Mouse (Mus musculus) liver, embryonic 12.5 days (tissue): ENCODE results near the gene Iscu. TPM values are rescaled to one million over a fixed set of nuclear protein-coding genes. Genes with fewer than 3 reads are reported as not detected.
"Not testable (repeated sequence)": the region's sequence is repeated elsewhere in the genome, so short reads cannot be mapped to it uniquely, and the experiment has no call there.

ENCODE experiments used
- ATAC-seq: fragments of 200-750 bp; cut with Nextera tagmentation; 2 replicates; pipeline ENCODE4 v1.8.0; 2017; ENCODE audit warnings: moderate number of reproducible peaks, mild to moderate bottlenecking, moderate library complexity
- H3K27ac ChIP-seq: fragments of 300-500 bp; sonication (generic); 2 replicates; pipeline ENCODE4 v1.5.1; 2016; ENCODE audit warnings: mild to moderate bottlenecking
- H3K27me3 ChIP-seq: fragments of 300-500 bp; sonication (generic); replicated peaks from 2 replicates; pipeline ENCODE4 v1.6.1; 2016; ENCODE audit warnings: mild to moderate bottlenecking, moderate library complexity
- H3K36me3 ChIP-seq: fragments of 300-500 bp; sonication (generic); 2 replicates; pipeline ENCODE4 v1.6.1; 2016; ENCODE audit warnings: mild to moderate bottlenecking, moderate library complexity
- H3K4me1 ChIP-seq: fragments of 300-500 bp; sonication (generic); 2 replicates; pipeline ENCODE4 v1.6.1; 2016
- H3K4me2 ChIP-seq: fragments of 300-500 bp; sonication (generic); 2 replicates; pipeline ENCODE4 v1.6.1; 2016; ENCODE audit warnings: mild to moderate bottlenecking, moderate library complexity
- H3K4me3 ChIP-seq: fragments of 300-500 bp; sonication (generic); 2 replicates; pipeline ENCODE4 v1.5.1; 2016; ENCODE audit warnings: mild to moderate bottlenecking, moderate library complexity
- H3K9ac ChIP-seq: fragments of 300-500 bp; sonication (generic); 2 replicates; pipeline ENCODE4 v1.6.1; 2016; ENCODE audit warnings: mild to moderate bottlenecking, moderate library complexity
- H3K9me3 ChIP-seq: fragments of 300-500 bp; sonication (generic); replicated peaks from 2 replicates; pipeline ENCODE4 v1.6.1; 2016; ENCODE audit warnings: mild to moderate bottlenecking, moderate library complexity
- WGBS: fragments of 180-500 bp; shearing (Covaris S2); methylation state at CpG from one replicate; pipeline ENCODE4 v1.1.7; 2016; ENCODE audit not compliant: insufficient replicate concordance; 5-methylcytosine and 5-hydroxymethylcytosine counted together
- polyA plus RNA-seq: library from polyadenylated mRNA; unstranded; fragments of >200 nt; fragmentation: Nextera tagmentation; extraction: Ambion mirVana; gene quantifications from 2 replicates; pipeline ENCODE4 v1.2.1, GENCODE M21; 2016

Gene Iscu
- polyA plus RNA-seq, 1 experiment from 2014 or later: 112 TPM

DNA sequence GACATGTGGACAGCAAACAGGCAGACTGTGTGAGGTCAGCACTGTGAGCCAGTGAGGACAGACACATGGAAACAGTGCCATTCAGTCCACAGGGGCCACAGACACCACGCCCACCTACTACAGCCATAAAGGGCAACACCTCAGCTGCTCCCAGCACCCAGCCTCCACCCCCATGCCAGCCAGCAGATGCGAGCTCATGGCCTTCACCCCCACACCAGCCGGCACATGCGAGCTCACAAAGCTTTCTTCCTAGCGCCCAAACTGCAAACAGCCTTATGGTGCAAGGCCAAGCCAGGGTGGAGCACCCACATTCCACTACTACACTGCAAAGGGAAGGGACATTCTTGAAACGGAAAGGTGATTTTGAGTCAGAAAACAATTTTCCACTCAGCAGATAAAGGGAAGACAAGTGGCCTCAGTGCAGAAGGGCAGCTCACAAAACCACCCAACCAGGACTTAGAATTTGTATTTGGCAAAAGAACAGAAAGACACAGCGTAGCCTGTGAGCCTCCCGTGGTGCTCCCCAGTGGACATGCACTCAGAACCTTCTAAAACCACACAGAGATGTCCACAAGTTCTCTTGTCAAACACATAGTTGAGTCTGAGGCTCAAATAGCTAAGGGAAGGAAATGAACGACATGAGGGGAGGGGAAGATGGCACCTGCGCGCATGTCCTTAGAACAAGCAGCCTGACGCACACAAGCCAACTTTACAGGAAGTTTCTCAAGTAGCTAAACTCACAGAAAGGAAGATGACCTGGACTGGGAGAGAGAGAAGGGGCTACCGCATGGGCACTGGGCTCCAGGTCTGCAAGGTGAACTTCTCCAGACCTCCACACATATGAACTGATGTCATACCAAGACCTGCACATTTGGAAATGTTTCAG lies 6.7 kb upstream of the Iscu start:
- no peak for ATAC-seq

GRCm38 (mm10) chr5:113768806-113769205 lies 3.7 kb upstream of the Iscu start:
- H3K27me3 ChIP-seq: no peaks in the 10 kb centered on the region
- no peak overlapping the region for H3K4me3 ChIP-seq
- WGBS: 88% methylated on average over 8 of the region's 8 CpGs
- no peak overlapping the region for H3K4me2 ChIP-seq
- H3K27ac ChIP-seq: no peak overlapping the region
- H3K9ac ChIP-seq: no peak overlapping the region
- no peak for ATAC-seq
- H3K9me3 ChIP-seq: no peaks in the 10 kb centered on the region
- H3K4me1 ChIP-seq: peaks cover 41% of the 10 kb centered on the region
- H3K36me3 ChIP-seq: peaks cover 55% of the 10 kb centered on the region

More for the DNA sequence above, 6.7 kb upstream of the Iscu start:
- H3K4me1 ChIP-seq: peaks cover 26% of the 10 kb centered on the region
- no peaks in the 10 kb centered on the region for H3K9me3 ChIP-seq
- no peak overlapping the region for H3K4me2 ChIP-seq
- H3K9ac ChIP-seq: no peak overlapping the region
- no peak overlapping the region for H3K27ac ChIP-seq
- no peak overlapping the region for H3K4me3 ChIP-seq
- peaks cover 85% of the 10 kb centered on the region for H3K36me3 ChIP-seq
- H3K27me3 ChIP-seq: no peaks in the 10 kb centered on the region
- 79% methylated on average over 13 of the region's 13 CpGs for WGBS

DNA sequence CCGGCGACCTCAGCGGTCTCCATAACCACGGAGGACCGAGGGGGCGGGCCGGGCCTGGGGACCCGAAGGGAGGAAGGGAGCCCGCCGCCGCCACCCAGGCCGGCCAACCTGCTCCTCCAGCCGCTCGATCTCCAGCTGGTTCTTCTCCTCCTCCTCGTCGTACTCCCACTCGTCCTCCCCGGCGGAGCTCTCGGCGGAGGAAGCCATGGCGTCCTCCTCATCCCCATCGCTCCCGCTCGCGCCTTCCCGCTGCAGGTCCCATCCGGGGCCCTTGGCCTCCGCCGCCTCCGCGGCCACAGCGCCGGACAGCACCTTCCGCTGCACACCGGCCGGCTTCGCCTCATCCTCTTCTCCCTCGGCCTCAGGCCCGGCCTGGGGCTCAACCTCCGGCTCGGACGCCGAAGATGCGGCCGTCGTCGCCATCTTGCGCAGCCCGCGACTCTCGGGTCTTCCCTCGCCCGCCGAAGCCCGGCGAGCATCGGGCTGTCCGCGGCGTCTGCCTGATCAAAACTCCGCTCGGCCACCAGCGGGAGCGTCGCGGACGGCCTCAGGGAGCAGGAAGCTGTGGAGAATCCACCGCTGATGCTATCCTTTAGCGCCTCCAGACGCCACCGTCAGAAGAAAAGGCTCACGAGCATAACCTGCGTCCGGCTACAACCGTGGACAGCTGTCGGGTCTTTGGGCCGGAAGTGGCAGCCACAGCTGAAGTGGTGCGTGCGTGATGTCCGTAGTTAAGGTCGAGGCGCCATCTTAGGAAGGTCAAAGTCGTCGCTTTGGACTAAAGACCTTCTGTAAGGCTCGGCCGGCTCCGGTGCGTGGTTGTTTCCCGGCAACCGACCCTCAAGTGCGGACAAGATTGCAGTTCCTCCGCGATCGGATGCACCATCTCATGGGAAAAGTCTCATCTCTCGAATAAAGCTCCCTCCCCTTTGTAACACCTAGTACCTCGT lies 1.1 kb upstream of the Iscu start:
- peak; percentile 78 for ATAC-seq
- Histone ChIP-seq H3K9ac (peak overlapping the region; percentile 92), H3K4me3 (peak overlapping the region; percentile 98), H3K36me3 (peaks cover 57% of the 10 kb centered on the region), H3K9me3 (no peaks in the 10 kb centered on the region), H3K4me2 (peak overlapping the region; percentile 77), H3K27me3 (no peaks in the 10 kb centered on the region), H3K4me1 (peaks cover 47% of the 10 kb centered on the region), H3K27ac (peak overlapping the region; percentile 91)
- under 1% methylated on average over 91 of the region's 97 CpGs for WGBS

DNA sequence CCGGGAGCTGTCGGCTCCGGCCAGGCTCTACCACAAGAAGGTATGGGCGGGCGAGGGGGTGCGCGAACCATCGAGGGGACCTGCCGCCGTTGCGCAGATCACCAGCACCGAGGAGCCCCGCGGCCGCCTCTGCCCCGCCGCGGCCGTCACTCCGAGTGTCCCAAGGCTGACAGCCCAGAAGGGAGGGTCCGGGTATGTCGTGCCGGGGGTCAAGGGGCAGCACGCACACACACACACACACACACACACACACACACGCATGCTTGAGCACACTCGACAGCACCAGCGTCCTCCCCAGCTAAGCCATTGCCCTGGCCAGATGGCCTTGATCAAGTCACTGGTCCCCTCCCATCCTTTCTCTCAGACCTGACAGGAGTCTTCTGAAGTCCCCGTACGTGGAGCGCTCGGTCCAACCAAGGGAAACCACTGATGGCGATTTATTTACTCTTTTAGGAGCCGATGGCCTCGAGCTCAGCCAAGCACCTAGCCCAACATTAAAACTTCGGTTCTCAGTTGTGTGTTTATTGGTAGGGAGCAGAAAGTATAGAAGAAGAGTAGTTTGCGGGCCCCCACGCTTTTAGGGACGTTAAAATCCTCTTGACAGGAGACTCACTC lies 464 bp downstream of the Iscu start:
- Histone ChIP-seq H3K36me3 (peaks cover 55% of the 10 kb centered on the region), H3K4me2 (peak overlapping the region; percentile 77), H3K9ac (peak overlapping the region; percentile 85), H3K27me3 (no peaks in the 10 kb centered on the region), H3K4me3 (peak overlapping the region; percentile 98), H3K27ac (peak overlapping the region; percentile 91), H3K9me3 (no peaks in the 10 kb centered on the region), H3K4me1 (peaks cover 47% of the 10 kb centered on the region)
- WGBS: 3% methylated on average over 25 of the region's 38 CpGs
- ATAC-seq: peak; percentile 36

DNA sequence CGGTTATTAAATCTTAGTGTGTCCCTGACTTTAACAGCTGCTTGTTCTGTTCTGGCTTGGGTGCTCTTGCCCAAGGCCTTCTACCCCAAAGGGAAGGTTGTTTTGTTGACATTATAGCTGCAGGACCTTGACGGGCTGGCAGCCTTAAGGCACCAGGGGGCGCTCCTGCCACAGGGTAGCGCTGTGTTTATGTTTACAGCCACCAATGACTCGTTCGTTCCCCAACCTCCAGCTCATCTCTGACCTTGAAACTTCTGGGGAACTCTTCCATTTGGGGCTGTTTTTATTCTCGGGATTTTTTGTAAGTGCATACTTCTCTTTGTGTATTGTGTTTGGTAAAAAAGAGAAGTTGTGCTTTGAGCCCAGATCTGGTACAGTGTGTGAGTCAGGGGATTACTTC lies 1.1 kb downstream of the Iscu start:
- ATAC-seq: peak; percentile 47

DNA sequence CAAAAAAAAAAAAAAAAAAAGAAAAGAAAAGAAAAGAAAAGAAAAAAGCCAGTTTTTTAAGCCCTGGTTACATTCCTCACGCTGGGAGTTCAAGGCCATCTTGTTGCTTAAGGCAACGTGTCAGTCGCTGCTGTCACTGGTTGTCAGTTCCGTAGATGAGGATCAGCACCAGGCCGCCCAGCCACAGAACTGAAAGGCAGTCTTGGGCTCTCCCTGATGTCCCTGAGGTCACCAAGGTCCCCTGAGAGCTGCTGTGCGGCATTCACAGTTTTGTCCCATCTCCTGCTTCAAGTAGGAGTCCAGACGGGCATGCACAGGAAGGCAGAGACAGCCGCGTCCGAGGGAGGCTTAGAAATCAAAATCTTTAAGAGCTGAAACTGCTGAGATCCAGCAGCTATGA lies 3.0 kb downstream of the Iscu start:
- Histone ChIP-seq H3K4me2 (no peak overlapping the region), H3K9me3 (no peaks in the 10 kb centered on the region), H3K27ac (0 out of 2 replicates have a peak overlapping the region, but pooled peaks have one; percentile 20), H3K27me3 (no peaks in the 10 kb centered on the region), H3K36me3 (peaks cover 45% of the 10 kb centered on the region), H3K4me3 (no peak overlapping the region), H3K9ac (no peak overlapping the region), H3K4me1 (peaks cover 25% of the 10 kb centered on the region)
- no peak for ATAC-seq
- WGBS: 83% methylated on average over 10 of the region's 10 CpGs

More for the DNA sequence above, 1.1 kb downstream of the Iscu start:
- H3K4me2 ChIP-seq: peak overlapping the region; percentile 77
- peak overlapping the region; percentile 91 for H3K27ac ChIP-seq
- peak overlapping the region; percentile 98 for H3K4me3 ChIP-seq
- 1% methylated on average over 7 of the region's 7 CpGs for WGBS
- H3K9ac ChIP-seq: peak overlapping the region; percentile 85
- H3K9me3 ChIP-seq: no peaks in the 10 kb centered on the region
- H3K27me3 ChIP-seq: no peaks in the 10 kb centered on the region
- peaks cover 44% of the 10 kb centered on the region for H3K4me1 ChIP-seq
- peaks cover 55% of the 10 kb centered on the region for H3K36me3 ChIP-seq

DNA sequence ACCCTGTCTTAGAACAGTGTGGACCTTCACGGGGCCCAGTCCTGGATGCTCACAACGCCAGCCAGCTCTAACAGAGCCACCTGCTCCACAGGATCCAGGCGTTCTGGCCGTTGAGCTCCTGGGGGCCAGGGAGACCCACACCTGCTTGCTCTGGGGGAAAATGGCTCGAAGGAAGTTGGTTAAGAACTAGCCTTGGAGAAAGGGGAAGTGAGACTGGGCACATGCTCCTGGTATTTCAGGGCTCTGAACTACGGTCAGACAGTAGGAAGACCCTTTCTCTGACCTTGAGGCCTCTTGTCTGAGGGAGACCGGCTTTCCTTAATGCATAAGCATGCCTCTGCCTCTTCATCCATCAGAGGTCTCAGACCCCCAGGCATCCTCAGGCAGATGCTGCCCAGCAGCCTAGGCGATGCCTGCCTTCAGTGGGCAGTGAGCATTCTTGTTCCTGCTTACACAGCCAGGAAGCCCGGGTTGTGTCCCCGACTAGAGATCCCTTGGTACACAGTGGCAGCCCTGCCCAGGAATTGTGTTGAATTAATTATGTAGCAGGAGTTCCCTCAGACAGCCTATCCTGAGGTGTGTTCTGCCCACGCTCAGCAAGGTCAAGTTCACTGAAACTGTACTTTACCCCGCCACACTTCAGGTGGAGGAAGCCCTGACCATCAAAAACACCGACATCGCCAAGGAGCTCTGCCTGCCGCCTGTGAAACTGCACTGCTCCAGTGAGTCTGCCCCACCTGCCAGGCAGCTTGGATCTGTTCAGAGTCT lies 3.8 kb downstream of the Iscu start:
- H3K4me3 ChIP-seq: no peak overlapping the region
- no peak overlapping the region for H3K9ac ChIP-seq
- WGBS: 63% methylated on average over 15 of the region's 15 CpGs
- ATAC-seq: no peak
- peaks cover 45% of the 10 kb centered on the region for H3K36me3 ChIP-seq
- no peaks in the 10 kb centered on the region for H3K27me3 ChIP-seq
- no peaks in the 10 kb centered on the region for H3K9me3 ChIP-seq
- H3K27ac ChIP-seq: peak overlapping the region; percentile 42
- peaks cover 22% of the 10 kb centered on the region for H3K4me1 ChIP-seq
- H3K4me2 ChIP-seq: no peak overlapping the region

DNA sequence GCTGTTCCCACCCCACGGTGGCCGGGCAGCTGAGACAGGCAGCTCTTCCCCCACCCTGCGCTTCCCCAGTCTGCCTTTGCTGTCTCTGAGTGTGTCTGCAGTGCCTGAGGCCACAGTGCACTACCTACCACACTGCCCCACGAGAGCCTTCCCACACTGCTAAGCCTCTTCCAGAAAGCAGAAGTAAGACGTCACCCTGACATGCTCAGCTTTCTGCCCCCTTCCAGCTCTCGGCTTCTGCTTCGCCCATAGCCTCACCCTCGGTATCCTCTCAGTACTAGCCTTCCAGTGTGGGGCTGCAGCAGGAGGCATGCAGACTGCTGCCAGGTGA lies 4.3 kb downstream of the Iscu start:
- H3K4me3 ChIP-seq: no peak overlapping the region
- H3K4me2 ChIP-seq: no peak overlapping the region
- H3K27me3 ChIP-seq: no peaks in the 10 kb centered on the region
- H3K27ac ChIP-seq: 0 out of 2 replicates have a peak overlapping the region, but pooled peaks have one; percentile 42
- H3K36me3 ChIP-seq: peaks cover 45% of the 10 kb centered on the region
- WGBS: 54% methylated on average over 8 of the region's 8 CpGs
- no peak overlapping the region for H3K9ac ChIP-seq
- peaks cover 21% of the 10 kb centered on the region for H3K4me1 ChIP-seq
- no peaks in the 10 kb centered on the region for H3K9me3 ChIP-seq
- ATAC-seq: no peak

DNA sequence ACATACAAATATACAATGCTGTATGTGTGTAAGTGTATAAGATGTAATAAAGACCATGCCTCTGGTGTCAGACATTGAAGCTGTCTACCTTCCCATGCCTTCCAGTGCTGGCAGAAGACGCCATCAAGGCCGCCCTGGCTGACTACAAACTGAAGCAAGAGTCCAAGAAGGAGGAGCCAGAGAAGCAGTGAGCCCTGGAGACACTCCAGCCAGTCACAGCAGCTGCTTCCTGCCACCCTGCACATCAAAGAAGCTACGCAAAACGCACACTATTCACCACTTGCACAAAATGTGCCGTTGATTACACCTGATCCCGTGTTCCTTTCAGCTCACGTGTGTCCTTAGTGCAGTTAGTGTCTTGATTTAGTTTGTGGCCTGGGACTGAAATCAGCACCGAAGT lies 5.2 kb downstream of the Iscu start:
- Histone ChIP-seq H3K36me3 (peaks cover 45% of the 10 kb centered on the region), H3K4me1 (peaks cover 17% of the 10 kb centered on the region)
- H3K4me3 ChIP-seq, H3K27ac ChIP-seq, H3K4me2 ChIP-seq, ATAC-seq, H3K9me3 ChIP-seq, H3K9ac ChIP-seq, H3K27me3 ChIP-seq: not testable (repeated sequence)
- 89% methylated on average over 8 of the region's 8 CpGs for WGBS

- no peak overlapping the region for H3K27ac ChIP-seq
- H3K4me3 ChIP-seq: no peak overlapping the region
- H3K4me2 ChIP-seq: no peak overlapping the region
- H3K9me3 ChIP-seq: no peaks in the 10 kb centered on the region
- H3K27me3 ChIP-seq: peaks cover 22% of the 10 kb centered on the region
- 71% methylated on average over 5 of the region's 5 CpGs for WGBS
- no peak overlapping the region for H3K9ac ChIP-seq
- 0 out of 2 replicates have a peak, but pooled peaks cover 5% of the 10 kb centered on the region for H3K4me1 ChIP-seq
- ATAC-seq: no peak
- H3K36me3 ChIP-seq: peaks cover 39% of the 10 kb centered on the region
These were observed 7.0 kb downstream of the Iscu start for GRCm38 (mm10) chr5:113779569-113779968.
